Mouse (Mus musculus): ENCODE measurements around the gene Ergic1.

The Ergic1 gene

GRCm38 (mm10) chr17:26693424-26693823 is 132.1 kb downstream of the Ergic1 start:
- in situ Hi-C loops (cut with MboI, MseI), result no loop called here

GRCm38 (mm10) chr17:26694171-26694570 is 132.9 kb downstream of the Ergic1 start:
- in situ Hi-C loops (cut with MboI, MseI), result no loop called here

GRCm38 (mm10) chr17:26695193-26695592 is 133.9 kb downstream of the Ergic1 start:
- in situ Hi-C loops (cut with MboI, MseI), result no loop called here

GRCm38 (mm10) chr17:26698846-26699245 is 137.6 kb downstream of the Ergic1 start:
- in situ Hi-C loops (cut with MboI, MseI), result no loop called here

- in situ Hi-C loops (cut with MboI, MseI), result loop anchor here (5.0 kb wide), 1 partner anchor 187 kb away; no protein-coding TSS in a partner anchor
These were observed 138.7 kb downstream of the Ergic1 start for GRCm38 (mm10) chr17:26699819-26700616.

GRCm38 (mm10) chr17:26701565-26701964 is 140.3 kb downstream of the Ergic1 start:
- in situ Hi-C loops (cut with MboI, MseI), result loop anchor here (5.0 kb wide), 1 partner anchor 186 kb away; no protein-coding TSS in a partner anchor

- in situ Hi-C loops (cut with MboI, MseI), result loop anchor here (5.0 kb wide), 1 partner anchor 185 kb away; no protein-coding TSS in a partner anchor
These were observed 141.3 kb downstream of the Ergic1 start for GRCm38 (mm10) chr17:26702621-26703020.

GRCm38 (mm10) chr17:26703671-26704070 is 142.4 kb downstream of the Ergic1 start:
- in situ Hi-C loops (cut with MboI, MseI), result loop anchor here (5.0 kb wide), 1 partner anchor 184 kb away; no protein-coding TSS in a partner anchor

GRCm38 (mm10) chr17:26705463-26706359 is 144.4 kb downstream of the Ergic1 start:
- in situ Hi-C loops (cut with MboI, MseI), result no loop called here
